Mouse (Mus musculus) urinary bladder, adult 2 months (tissue): Measurements from ENCODE around the gene Il27. TPM values are rescaled to one million over a fixed set of nuclear protein-coding genes. Genes with fewer than 3 reads are reported as not detected.

Source experiments
- polyA plus RNA-seq: library from polyadenylated mRNA; depleted of rRNA; stranded (reverse); fragments of >200 nt; gene quantifications from 2 replicates; pipeline ENCODE4 v1.2.3, GENCODE M21; 2012; rRNA removed

Il27 gene
- polyA plus RNA-seq, 1 experiment = 0.18 TPM

Other genes starting within 250 kb of the Il27 start
- gene Lat, start 225.4 kb downstream of the Il27 start, polyA plus RNA-seq = 2.0 and 2.3 TPM in 2 replicates
- gene Spns1, start 217.5 kb downstream of the Il27 start, polyA plus RNA-seq = 72.8 and 82.9 TPM in 2 replicates
- 6.3 and 7.9 TPM in 2 replicates for gene Nfatc2ip, start 198.2 kb downstream of the Il27 start, polyA plus RNA-seq
- gene Cd19, start 180.1 kb downstream of the Il27 start, polyA plus RNA-seq = 0.25 and 0.28 TPM in 2 replicates
- 34.8 and 47.5 TPM in 2 replicates for gene Rabep2, start 166.2 kb downstream of the Il27 start, polyA plus RNA-seq
- gene Atp2a1, start 131.8 kb downstream of the Il27 start, polyA plus RNA-seq = 0.22 and 0.57 TPM in 2 replicates
- gene Sh2b1, start 119.5 kb downstream of the Il27 start, polyA plus RNA-seq = 49.2 and 52.0 TPM in 2 replicates
- gene Tufm, start 107.6 kb downstream of the Il27 start, polyA plus RNA-seq = 76.6 and 83.6 TPM in 2 replicates
- gene Atxn2l, start 91.5 kb downstream of the Il27 start, polyA plus RNA-seq = 59.3 and 76.0 TPM in 2 replicates
- 85.5 and 109 TPM in 2 replicates for gene Eif3c, start 28.5 kb downstream of the Il27 start, polyA plus RNA-seq
- gene Apobr, start 10.0 kb downstream of the Il27 start, polyA plus RNA-seq = 2.1 and 3.0 TPM in 2 replicates
- 48.1 and 53.3 TPM in 2 replicates for gene Cln3, start 9.1 kb downstream of the Il27 start, polyA plus RNA-seq
- gene Nupr1, start 35.9 kb upstream of the Il27 start, polyA plus RNA-seq = 67.1 and 82.3 TPM in 2 replicates
- gene Sgf29, start 54.4 kb upstream of the Il27 start, polyA plus RNA-seq = 24.5 and 27.7 TPM in 2 replicates
- gene Sult1a1, start 81.5 kb upstream of the Il27 start, polyA plus RNA-seq = 28.5 and 29.2 TPM in 2 replicates
- gene Bola2, start 100.5 kb upstream of the Il27 start, polyA plus RNA-seq = 32.6 and 37.6 TPM in 2 replicates
- 19.3 and 22.5 TPM in 2 replicates for gene Slx1b, start 100.8 kb upstream of the Il27 start, polyA plus RNA-seq
- 34.8 and 39.4 TPM in 2 replicates for gene Coro1a, start 112.8 kb upstream of the Il27 start, polyA plus RNA-seq
- 214 TPM in 2 replicates for gene Mapk3, start 164.7 kb upstream of the Il27 start, polyA plus RNA-seq
- gene Gdpd3, start 171.4 kb upstream of the Il27 start, polyA plus RNA-seq = 15.7 and 28.5 TPM in 2 replicates
- gene Ypel3, start 182.0 kb upstream of the Il27 start, polyA plus RNA-seq = 188 and 213 TPM in 2 replicates
- gene Tbx6, start 186.5 kb upstream of the Il27 start, polyA plus RNA-seq = 1.3 and 1.4 TPM in 2 replicates
- 106 and 121 TPM in 2 replicates for gene Ppp4c, start 197.6 kb upstream of the Il27 start, polyA plus RNA-seq
- 2.4 and 2.9 TPM in 2 replicates for gene Fam57b, start 202.7 kb upstream of the Il27 start, polyA plus RNA-seq
- not detected in 2 replicates for gene 4930451I11Rik, start 236.7 kb upstream of the Il27 start, polyA plus RNA-seq